Mouse (Mus musculus): ENCODE data around the gene Ghr.
A peak's percentile ranks its signal among the peaks of the same experiment; 100 is the strongest.

- TF ChIP-seq CTCF (IDR thresholded peaks at IDR 0.05): no peak
- peak; percentile 48; the same call in 1 of the 2 replicates for TF ChIP-seq EP300 (IDR thresholded peaks at IDR 0.05)
Measured at GRCm38 (mm10) chr15:3397369-3398100, 185.8 kb downstream of the Ghr start.

All from lung, postnatal 0 days (tissue).